Mouse (Mus musculus) small intestine, adult 2 months (tissue): ENCODE data around the gene Xylb. TPM values are rescaled to one million over a fixed set of nuclear protein-coding genes. Genes with fewer than 3 reads are reported as not detected.

ENCODE experiments used
- H3K27ac ChIP-seq: fragments of 200-500 bp; 2 replicates; pipeline ENCODE4 v1.5.1; 2012; ENCODE audit warnings: low read depth, low read length, control low read depth, inconsistent platforms; ENCODE audit not compliant: insufficient read depth
- H3K27me3 ChIP-seq: fragments of 200-500 bp; 2 replicates; pipeline ENCODE4 v1.6.1; 2012; ENCODE audit warnings: mild to moderate bottlenecking, moderate library complexity, low read length, inconsistent platforms; ENCODE audit not compliant: control insufficient read depth, insufficient read depth
- H3K36me3 ChIP-seq: fragments of 200-500 bp; 2 replicates; pipeline ENCODE4 v1.6.1; 2012; ENCODE audit warnings: mild to moderate bottlenecking, low read length, control low read depth, inconsistent platforms; ENCODE audit not compliant: control insufficient read depth, insufficient read depth
- H3K4me1 ChIP-seq: fragments of 200-500 bp; 2 replicates; pipeline ENCODE4 v1.6.1; 2012; ENCODE audit warnings: low read length, inconsistent platforms, mixed read lengths; ENCODE audit not compliant: control insufficient read depth, insufficient read depth, insufficient read length
- H3K4me3 ChIP-seq: fragments of 200-500 bp; 2 replicates; pipeline ENCODE4 v1.5.1; 2012; ENCODE audit warnings: low read depth, mild to moderate bottlenecking, control low read depth, inconsistent platforms, low read length, moderate library complexity
- CTCF ChIP-seq: fragments of 200-500 bp; IDR thresholded peaks from 2 replicates; pipeline ENCODE4 v1.5.1; 2012; ENCODE audit warnings: low read depth, mild to moderate bottlenecking, control low read depth, inconsistent platforms, low read length, moderate library complexity, mixed read lengths; ENCODE audit not compliant: insufficient replicate concordance, insufficient read length; ENCODE audit errors: extremely low read depth
- POLR2A ChIP-seq: fragments of 200-500 bp; IDR thresholded peaks from 2 replicates; pipeline ENCODE4 v1.6.1; 2012; ENCODE audit warnings: low read depth, mild to moderate bottlenecking, control low read depth, inconsistent platforms, low read length, moderate library complexity
- WGBS: fragments of 180-500 bp; shearing (Covaris S2); methylation state at CpG from one replicate; pipeline ENCODE4 v1.1.7; 2018; 5-methylcytosine and 5-hydroxymethylcytosine counted together
- polyA plus RNA-seq: library from polyadenylated mRNA; depleted of rRNA; stranded (reverse); fragments of >200 nt; gene quantifications from 2 replicates; pipeline ENCODE4 v1.2.3, GENCODE M21; 2012

The Xylb gene
- polyA plus RNA-seq, 1 experiment, result 8.9 TPM

DNA sequence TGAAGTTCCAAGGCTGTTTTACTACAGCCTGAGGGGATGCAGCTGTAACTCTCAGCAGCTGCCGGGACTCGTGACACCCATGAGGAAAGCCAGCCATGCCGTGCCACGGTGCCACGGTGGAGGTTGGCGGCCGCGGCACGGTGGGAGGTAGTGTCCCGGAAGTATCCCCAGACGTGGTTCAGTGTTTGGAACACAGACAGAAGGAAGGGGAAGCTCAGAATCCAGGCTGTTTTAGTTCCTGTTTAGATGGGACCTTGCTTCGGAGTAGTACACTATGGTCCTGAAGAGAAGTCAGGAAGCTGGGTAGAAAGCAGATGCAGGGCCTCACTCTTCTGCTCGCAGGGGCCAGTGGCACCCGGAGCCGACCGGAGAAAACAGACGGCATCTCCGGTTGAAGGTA is 60.8 kb downstream of the Xylb start:
- Histone ChIP-seq H3K27me3 (no peaks in the 10 kb centered on the region), H3K27ac (no peak overlapping the region), H3K36me3 (no peaks in the 10 kb centered on the region), H3K4me3 (peak overlapping the region; percentile 41), H3K4me1 (no peaks in the 10 kb centered on the region)
- TF ChIP-seq POLR2A (no peak), CTCF (no peak)
- WGBS, result 71% methylated on average over 18 of the region's 18 CpGs

DNA sequence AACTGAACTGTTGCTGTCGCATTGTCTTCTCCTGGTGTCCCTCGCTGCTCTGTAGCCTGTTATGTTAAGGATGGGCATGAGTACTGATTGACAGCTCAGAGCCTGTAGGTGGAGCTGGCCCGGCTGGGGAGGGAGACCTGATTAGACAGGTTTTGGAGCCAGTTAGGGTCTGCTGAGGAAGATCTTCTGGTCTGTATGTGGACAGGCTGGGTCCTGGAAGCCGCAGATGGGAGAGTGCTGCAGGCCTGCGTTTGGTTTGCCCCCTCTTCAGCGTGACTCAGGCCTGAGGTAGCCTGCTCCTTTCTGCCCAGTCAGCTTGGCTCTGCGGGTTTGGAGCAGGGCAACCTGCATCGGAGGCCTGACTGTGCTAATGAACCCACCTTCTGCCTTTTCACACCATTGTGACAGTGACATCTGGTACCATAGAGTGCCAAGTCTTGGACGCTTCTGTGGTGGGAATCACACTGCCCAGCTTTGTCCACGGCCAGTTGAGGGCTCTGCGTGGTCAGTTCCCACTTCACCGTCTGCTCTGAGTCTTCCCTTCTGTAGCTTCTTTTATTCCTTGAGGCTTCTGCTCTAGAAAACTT is 62.8 kb downstream of the Xylb start:
- WGBS, result 90% methylated on average over 12 of the region's 12 CpGs

DNA sequence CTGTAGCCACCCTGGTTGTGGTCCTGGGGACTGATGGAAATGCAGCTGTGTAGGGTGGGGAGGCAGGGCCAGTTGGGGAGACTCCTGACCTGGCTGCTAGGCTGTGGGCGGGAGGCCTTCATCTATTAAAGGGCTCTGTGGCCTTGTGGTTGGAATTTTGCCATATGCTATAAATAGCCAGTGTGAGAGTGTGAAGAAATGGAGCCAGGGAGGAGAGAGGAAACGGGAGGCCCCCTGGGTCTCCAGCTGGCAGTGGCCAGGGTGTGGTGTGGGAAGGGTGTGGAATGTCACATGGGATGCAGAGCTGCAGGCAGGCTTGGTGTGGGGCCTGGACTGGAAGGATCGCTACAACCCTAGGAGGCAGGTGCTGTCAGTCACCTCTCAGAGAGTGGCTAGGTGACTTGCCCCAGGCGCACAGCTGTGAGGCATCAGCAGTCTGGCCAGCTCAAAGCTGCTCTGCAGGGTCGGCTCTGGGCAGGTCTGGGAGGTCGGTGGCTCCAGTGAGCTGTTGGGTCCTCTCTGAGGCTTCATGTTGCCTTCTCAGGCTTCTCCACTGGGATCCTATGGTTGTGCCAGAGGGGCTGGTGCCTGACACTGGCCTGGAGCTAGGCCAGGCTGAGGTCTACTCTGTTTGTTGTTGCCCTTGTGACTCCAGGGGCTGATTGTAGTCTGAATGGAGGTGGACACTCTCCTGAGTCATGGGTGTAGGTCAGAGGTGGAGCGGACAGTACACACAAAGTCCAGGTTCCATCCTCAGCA is 68.2 kb downstream of the Xylb start:
- no peak for TF ChIP-seq POLR2A
- TF ChIP-seq CTCF, result no peak
- Histone ChIP-seq H3K4me1 (peaks cover 19% of the 10 kb centered on the region), H3K4me3 (no peak overlapping the region), H3K27ac (no peak overlapping the region), H3K36me3 (no peaks in the 10 kb centered on the region), H3K27me3 (no peaks in the 10 kb centered on the region)
- 29% methylated on average over 7 of the region's 7 CpGs for WGBS

More for the DNA sequence above, 62.8 kb downstream of the Xylb start:
- no peak for TF ChIP-seq POLR2A
- TF ChIP-seq CTCF, result no peak
- Histone ChIP-seq H3K27me3 (no peaks in the 10 kb centered on the region), H3K4me1 (peaks cover under 1% of the 10 kb centered on the region; the same call in 1 of the 2 replicates), H3K27ac (no peak overlapping the region), H3K4me3 (no peak overlapping the region), H3K36me3 (no peaks in the 10 kb centered on the region)

DNA sequence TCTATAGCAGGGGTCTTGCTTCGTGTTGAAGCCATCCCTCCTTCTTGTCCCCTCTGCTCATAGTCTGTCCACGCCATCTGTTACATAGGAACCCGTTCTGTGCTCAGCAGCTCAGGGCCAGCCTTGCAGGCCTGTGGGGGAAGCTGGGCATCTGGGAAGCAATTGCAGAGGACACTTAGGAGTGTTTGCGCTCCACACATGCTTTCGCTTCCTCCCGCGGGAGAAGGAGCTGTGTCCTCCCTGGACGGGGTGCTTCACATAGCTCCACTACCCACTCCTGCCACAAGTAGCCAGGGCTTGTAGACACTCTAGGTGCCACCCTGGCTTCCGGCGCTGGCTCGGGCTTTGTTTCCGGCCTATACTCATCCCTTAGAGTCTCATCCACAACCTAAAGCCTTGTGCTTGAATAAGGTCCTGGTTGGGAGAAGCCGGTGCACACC is 68.8 kb downstream of the Xylb start:
- no peak for TF ChIP-seq POLR2A
- no peak for TF ChIP-seq CTCF
- H3K27me3 ChIP-seq, result no peaks in the 10 kb centered on the region
- H3K4me3 ChIP-seq, result no peak overlapping the region
- peaks cover 19% of the 10 kb centered on the region for H3K4me1 ChIP-seq
- H3K27ac ChIP-seq, result no peak overlapping the region
- no peaks in the 10 kb centered on the region for H3K36me3 ChIP-seq
- 76% methylated on average over 13 of the region's 13 CpGs for WGBS

DNA sequence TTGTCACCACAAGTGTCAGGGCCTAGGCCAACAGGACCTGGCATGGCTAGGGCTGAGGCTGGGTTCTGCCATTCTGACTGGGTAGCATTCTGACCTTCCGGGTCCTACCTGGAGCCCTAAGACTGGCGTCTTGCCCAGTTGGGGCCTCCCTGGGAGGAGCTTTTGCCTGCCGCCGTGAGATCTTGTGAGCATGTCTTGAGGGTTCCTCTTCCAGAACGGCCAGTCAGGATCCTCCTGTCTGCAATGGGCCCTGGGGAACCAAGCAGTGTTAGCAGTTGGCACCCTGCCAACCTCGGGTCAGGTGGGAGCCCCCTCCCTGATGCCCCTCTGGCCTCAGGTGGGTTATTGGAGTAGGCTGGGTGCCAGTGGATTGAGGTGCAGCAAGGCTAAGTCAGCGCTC is 69.3 kb downstream of the Xylb start:
- peaks cover 19% of the 10 kb centered on the region for H3K4me1 ChIP-seq
- peaks cover 2% of the 10 kb centered on the region; the same call in 1 of the 2 replicates for H3K36me3 ChIP-seq
- no peak for TF ChIP-seq CTCF
- TF ChIP-seq POLR2A, result no peak
- H3K27me3 ChIP-seq, result no peaks in the 10 kb centered on the region
- no peak overlapping the region for H3K27ac ChIP-seq
- 17% methylated on average over 7 of the region's 7 CpGs for WGBS
- no peak overlapping the region for H3K4me3 ChIP-seq

DNA sequence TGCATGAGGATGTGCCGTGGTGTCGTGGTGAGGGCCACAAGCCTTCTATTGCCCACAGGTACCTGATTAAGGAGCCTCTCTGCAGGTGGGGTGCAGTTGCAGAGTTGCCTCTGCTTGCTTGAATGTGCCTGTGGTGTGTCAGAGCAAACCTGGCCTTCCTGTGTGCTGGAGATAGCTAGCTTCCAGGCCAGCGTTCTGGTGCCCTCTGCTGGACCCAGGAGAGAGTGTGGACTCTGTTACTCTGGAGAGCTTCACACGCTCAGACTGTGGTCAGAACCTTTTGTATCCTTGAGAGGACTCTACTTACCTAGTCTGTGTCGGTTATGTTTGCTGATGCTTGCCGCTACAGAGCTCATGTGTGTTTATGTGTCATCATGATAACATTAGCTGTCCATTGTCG is 73.1 kb downstream of the Xylb start:
- Histone ChIP-seq H3K36me3 (peaks cover 7% of the 10 kb centered on the region), H3K27ac (no peak overlapping the region), H3K27me3 (no peaks in the 10 kb centered on the region), H3K4me3 (no peak overlapping the region), H3K4me1 (peaks cover 15% of the 10 kb centered on the region)
- TF ChIP-seq POLR2A (no peak), CTCF (peak; percentile 75; the same call in 1 of the 2 replicates)
- WGBS, result 39% methylated on average over 7 of the region's 7 CpGs

DNA sequence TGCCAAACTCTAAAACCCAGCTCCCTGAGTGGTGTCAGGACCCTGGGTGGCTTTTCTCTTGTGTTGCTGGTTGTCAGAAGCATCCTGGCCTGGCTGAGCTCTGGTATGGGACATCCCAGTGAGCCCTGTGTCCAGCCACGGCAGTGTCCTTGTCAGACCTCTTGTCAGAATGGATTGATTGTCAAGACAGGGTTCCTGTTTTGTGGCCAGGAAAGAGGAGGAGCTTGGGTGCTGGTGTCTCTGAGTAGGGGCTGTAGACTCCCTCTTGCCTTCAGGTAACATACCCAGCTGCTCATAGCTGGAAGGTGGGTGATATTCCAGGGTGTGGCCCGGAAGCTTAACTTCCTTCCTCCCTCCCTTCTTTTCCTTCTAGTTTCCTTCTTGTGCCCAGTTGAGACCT is 78.7 kb downstream of the Xylb start:
- WGBS, result 68% methylated on average over 2 of the region's 2 CpGs
- peaks cover 7% of the 10 kb centered on the region for H3K36me3 ChIP-seq
- H3K27me3 ChIP-seq, result no peaks in the 10 kb centered on the region
- H3K27ac ChIP-seq, result no peak overlapping the region
- TF ChIP-seq CTCF (no peak), POLR2A (no peak)
- no peak overlapping the region for H3K4me3 ChIP-seq
- no peaks in the 10 kb centered on the region; the same call in 1 of the 2 replicates for H3K4me1 ChIP-seq
